Mouse (Mus musculus): ENCODE measurements around the gene Apoa2. TPM values are rescaled to one million over a fixed set of nuclear protein-coding genes. Genes with fewer than 3 reads are reported as not detected.

Gene Apoa2
- polyA plus RNA-seq, 1 experiment from 2014 or later: 55.4 TPM

DNA sequence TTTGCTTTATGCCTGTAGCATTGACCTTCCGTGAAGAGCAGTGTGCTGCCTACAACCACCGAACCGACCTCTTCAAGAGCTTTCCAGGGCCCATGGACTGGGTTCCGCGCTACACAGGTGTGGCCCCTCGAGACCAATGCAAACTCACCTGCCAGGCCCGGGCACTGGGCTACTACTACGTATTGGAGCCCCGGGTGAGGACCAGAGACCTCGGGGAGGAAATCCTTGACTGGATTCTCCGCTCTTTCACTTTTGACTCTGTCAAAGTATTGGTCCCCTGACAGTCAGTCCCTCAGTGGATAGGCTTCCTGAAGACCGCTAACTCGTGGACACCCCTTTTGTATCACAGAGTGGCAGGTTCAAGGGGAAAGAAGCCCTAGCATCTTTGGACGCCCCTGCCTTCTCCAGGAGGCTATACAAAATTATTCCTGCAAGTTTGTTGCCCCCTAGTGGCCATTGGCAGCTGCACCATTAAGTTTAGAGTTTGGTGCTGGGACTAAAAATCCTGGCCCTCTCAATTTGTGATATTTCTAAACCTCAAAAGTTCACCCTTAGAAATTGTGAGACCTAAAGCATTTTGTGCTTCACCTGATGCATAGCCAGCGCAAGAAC lies 32.2 kb downstream of the Apoa2 start:
- 62% methylated on average over 15 of the region's 15 CpGs for WGBS (ENCODE audit: insufficient replicate concordance)
- H3K4me3 ChIP-seq (ENCODE audit: low read depth, low read length): no peak overlapping the region
- H3K4me1 ChIP-seq (ENCODE audit: control insufficient read depth, insufficient read depth, low read length): peaks cover 6% of the 10 kb centered on the region; the same call in 1 of the 2 replicates
- no peak overlapping the region for H3K9ac ChIP-seq (ENCODE audit: low read depth, low read length)
- H3K4me2 ChIP-seq: no peak overlapping the region
- no peak overlapping the region for H3K27ac ChIP-seq (ENCODE audit: low read depth, low read length)
- no peaks in the 10 kb centered on the region for H3K36me3 ChIP-seq (ENCODE audit: control insufficient read depth, insufficient read depth, low read length)
- no peaks in the 10 kb centered on the region for H3K27me3 ChIP-seq (ENCODE audit: control insufficient read depth, insufficient read depth, low read length)
- ATAC-seq (replicated peaks; ENCODE audit: insufficient number of reproducible peaks, low FRiP score, low TSS enrichment): no peak
- H3K9me3 ChIP-seq (replicated peaks; ENCODE audit: control insufficient read depth, low read length): no peaks in the 10 kb centered on the region

DNA sequence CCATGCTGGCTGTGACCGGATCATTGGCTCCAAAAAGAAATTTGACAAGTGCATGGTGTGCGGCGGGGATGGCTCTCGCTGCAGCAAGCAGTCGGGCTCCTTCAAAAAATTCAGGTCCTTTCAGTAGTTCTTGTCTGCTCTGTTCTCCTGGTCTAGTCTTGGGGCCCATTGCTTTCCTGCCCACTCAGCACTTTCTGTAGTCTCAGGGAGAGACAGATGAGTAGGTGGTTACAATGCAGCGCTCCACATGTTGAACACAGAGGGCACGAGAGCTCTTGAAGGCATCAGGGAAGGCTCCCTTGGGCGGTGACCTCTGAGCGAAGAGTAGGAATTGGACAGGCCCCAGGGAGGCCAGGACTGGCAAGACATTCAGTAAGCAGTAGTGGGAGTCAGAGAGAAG lies 32.9 kb downstream of the Apoa2 start:
- Histone ChIP-seq H3K27ac (ENCODE audit: low read depth, low read length) (no peak overlapping the region), H3K9me3 (replicated peaks; ENCODE audit: control insufficient read depth, low read length) (no peaks in the 10 kb centered on the region), H3K27me3 (ENCODE audit: control insufficient read depth, insufficient read depth, low read length) (no peaks in the 10 kb centered on the region), H3K36me3 (ENCODE audit: control insufficient read depth, insufficient read depth, low read length) (no peaks in the 10 kb centered on the region), H3K4me2 (no peak overlapping the region), H3K9ac (ENCODE audit: low read depth, low read length) (no peak overlapping the region), H3K4me1 (ENCODE audit: control insufficient read depth, insufficient read depth, low read length) (peaks cover 3% of the 10 kb centered on the region; the same call in 1 of the 2 replicates), H3K4me3 (ENCODE audit: low read depth, low read length) (no peak overlapping the region)
- 84% methylated on average over 9 of the region's 9 CpGs for WGBS (ENCODE audit: insufficient replicate concordance)
- no peak for ATAC-seq (replicated peaks; ENCODE audit: insufficient number of reproducible peaks, low FRiP score, low TSS enrichment)

DNA sequence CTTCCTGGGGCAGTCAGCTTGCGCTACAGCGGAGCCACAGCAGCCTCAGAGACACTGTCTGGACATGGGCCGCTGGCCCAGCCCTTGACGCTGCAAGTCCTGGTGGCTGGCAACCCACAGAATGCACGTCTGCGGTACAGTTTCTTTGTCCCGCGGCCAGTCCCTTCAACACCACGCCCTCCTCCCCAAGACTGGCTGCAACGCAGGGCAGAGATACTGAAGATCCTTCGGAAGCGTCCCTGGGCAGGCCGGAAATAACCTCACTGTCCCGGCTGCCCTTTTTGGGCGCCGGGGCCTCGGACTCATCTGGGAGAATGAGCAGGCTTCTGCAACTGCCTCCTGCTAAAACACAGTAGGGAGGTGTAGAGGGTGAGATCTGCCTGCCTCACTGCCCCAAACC lies 34.1 kb downstream of the Apoa2 start:
- peak overlapping the region; percentile 11 for H3K4me2 ChIP-seq
- no peak for ATAC-seq (replicated peaks; ENCODE audit: insufficient number of reproducible peaks, low FRiP score, low TSS enrichment)
- H3K27me3 ChIP-seq (ENCODE audit: control insufficient read depth, insufficient read depth, low read length): no peaks in the 10 kb centered on the region
- H3K36me3 ChIP-seq (ENCODE audit: control insufficient read depth, insufficient read depth, low read length): no peaks in the 10 kb centered on the region
- peak overlapping the region; percentile 54 for H3K9ac ChIP-seq (ENCODE audit: low read depth, low read length)
- H3K4me1 ChIP-seq (ENCODE audit: control insufficient read depth, insufficient read depth, low read length): peaks cover 6% of the 10 kb centered on the region; the same call in 1 of the 2 replicates
- no peak overlapping the region for H3K4me3 ChIP-seq (ENCODE audit: low read depth, low read length)
- WGBS (ENCODE audit: insufficient replicate concordance): 53% methylated on average over 17 of the region's 17 CpGs
- no peak overlapping the region for H3K27ac ChIP-seq (ENCODE audit: low read depth, low read length)
- no peaks in the 10 kb centered on the region for H3K9me3 ChIP-seq (replicated peaks; ENCODE audit: control insufficient read depth, low read length)

DNA sequence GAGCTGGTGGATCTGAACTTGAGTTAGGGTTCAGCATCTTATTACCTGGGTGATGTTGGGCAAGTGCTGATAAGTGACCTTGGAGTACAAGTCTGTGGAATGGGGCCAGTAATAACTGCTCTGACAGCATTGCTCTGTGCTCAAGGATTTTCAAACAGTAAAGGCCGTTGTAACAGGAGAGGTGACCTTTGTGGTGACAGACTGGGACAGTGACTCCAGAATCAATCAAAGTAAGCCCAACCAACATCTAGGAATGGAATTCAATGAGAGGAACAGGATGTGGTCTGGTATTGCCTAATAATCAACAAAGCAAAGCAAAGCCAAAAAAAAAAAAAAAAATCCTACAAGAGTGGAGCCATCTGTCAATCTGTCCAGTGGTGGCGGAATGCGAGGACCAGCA lies 35.5 kb downstream of the Apoa2 start:
- no peak overlapping the region for H3K27ac ChIP-seq (ENCODE audit: low read depth, low read length)
- H3K4me2 ChIP-seq: no peak overlapping the region
- no peak overlapping the region for H3K9ac ChIP-seq (ENCODE audit: low read depth, low read length)
- 71% methylated on average over 3 of the region's 3 CpGs for WGBS (ENCODE audit: insufficient replicate concordance)
- ATAC-seq (replicated peaks; ENCODE audit: insufficient number of reproducible peaks, low FRiP score, low TSS enrichment): no peak
- H3K4me3 ChIP-seq (ENCODE audit: low read depth, low read length): no peak overlapping the region
- H3K9me3 ChIP-seq (replicated peaks; ENCODE audit: control insufficient read depth, low read length): no peaks in the 10 kb centered on the region
- peaks cover 6% of the 10 kb centered on the region; the same call in 1 of the 2 replicates for H3K4me1 ChIP-seq (ENCODE audit: control insufficient read depth, insufficient read depth, low read length)
- no peaks in the 10 kb centered on the region for H3K36me3 ChIP-seq (ENCODE audit: control insufficient read depth, insufficient read depth, low read length)
- H3K27me3 ChIP-seq (ENCODE audit: control insufficient read depth, insufficient read depth, low read length): no peaks in the 10 kb centered on the region

DNA sequence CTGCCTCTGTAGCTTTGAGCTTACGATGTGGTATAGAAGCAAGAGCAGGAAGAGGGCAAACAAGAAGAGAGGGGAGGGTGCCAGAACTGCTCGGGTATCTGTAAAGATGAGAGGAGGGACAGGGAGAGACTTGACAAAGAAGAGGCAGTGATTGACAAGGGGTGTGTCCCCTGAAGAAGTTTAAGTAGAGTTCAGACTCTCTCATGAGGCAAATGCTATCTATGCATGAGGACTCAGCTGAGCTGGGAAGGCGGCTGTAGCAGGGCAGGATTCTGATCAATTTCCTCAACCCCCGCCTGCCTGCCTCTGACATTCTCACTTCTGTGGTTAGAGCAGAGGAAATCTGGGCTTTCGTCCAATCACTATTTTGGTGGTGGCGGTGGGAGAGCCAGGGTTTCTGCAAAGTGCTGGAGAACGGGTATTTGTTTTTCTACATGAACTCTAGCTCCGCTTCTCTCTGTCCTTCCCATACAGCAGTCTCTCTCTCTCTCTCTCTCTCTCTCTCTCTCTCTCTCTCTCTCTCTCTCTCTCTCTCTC lies 37.8 kb downstream of the Apoa2 start:
- H3K27me3 ChIP-seq (ENCODE audit: control insufficient read depth, insufficient read depth, low read length): no peaks in the 10 kb centered on the region
- peak overlapping the region; percentile 36 for H3K4me3 ChIP-seq (ENCODE audit: low read depth, low read length)
- H3K36me3 ChIP-seq (ENCODE audit: control insufficient read depth, insufficient read depth, low read length): no peaks in the 10 kb centered on the region
- WGBS (ENCODE audit: insufficient replicate concordance): 4% methylated on average over 8 of the region's 8 CpGs
- peaks cover 6% of the 10 kb centered on the region; the same call in 1 of the 2 replicates for H3K4me1 ChIP-seq (ENCODE audit: control insufficient read depth, insufficient read depth, low read length)
- H3K4me2 ChIP-seq: peak overlapping the region; percentile 62
- ATAC-seq (replicated peaks; ENCODE audit: insufficient number of reproducible peaks, low FRiP score, low TSS enrichment): peak; percentile 51
- peak overlapping the region; percentile 68 for H3K9ac ChIP-seq (ENCODE audit: low read depth, low read length)
- no peaks in the 10 kb centered on the region for H3K9me3 ChIP-seq (replicated peaks; ENCODE audit: control insufficient read depth, low read length)
- peak overlapping the region; percentile 46 for H3K27ac ChIP-seq (ENCODE audit: low read depth, low read length)

DNA sequence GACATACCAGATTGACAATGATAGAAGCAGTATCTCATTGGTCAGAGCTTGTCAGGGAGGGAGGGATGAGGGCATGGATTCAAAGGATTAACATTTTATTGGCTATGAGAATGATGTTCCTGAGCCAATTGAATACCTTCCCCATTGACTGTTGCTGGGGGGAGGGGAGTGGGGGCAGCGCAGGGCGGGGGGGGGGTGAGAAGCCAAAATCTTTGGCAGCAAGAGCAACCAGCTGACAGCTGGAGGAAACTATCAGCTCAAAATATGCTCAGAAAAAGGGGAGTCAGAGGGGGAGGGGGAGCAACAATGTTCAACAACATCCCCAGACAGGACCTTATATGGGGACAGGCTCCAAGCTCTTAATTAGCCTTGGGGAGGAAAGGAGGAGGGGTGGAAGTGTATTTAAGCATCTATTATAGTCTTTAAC lies 38.3 kb downstream of the Apoa2 start:
- Histone ChIP-seq H3K9ac (ENCODE audit: low read depth, low read length) (0 out of 2 replicates have a peak overlapping the region, but pooled peaks have one; percentile 24), H3K9me3 (replicated peaks; ENCODE audit: control insufficient read depth, low read length) (no peaks in the 10 kb centered on the region), H3K36me3 (ENCODE audit: control insufficient read depth, insufficient read depth, low read length) (no peaks in the 10 kb centered on the region), H3K4me2 (peak overlapping the region; percentile 62), H3K4me3 (ENCODE audit: low read depth, low read length) (peak overlapping the region; percentile 36; the same call in 1 of the 2 replicates), H3K4me1 (ENCODE audit: control insufficient read depth, insufficient read depth, low read length) (peaks cover 6% of the 10 kb centered on the region; the same call in 1 of the 2 replicates), H3K27me3 (ENCODE audit: control insufficient read depth, insufficient read depth, low read length) (no peaks in the 10 kb centered on the region), H3K27ac (ENCODE audit: low read depth, low read length) (peak overlapping the region; percentile 46)
- 5% methylated on average over 2 of the region's 2 CpGs for WGBS (ENCODE audit: insufficient replicate concordance)
- peak; percentile 72 for ATAC-seq (replicated peaks; ENCODE audit: insufficient number of reproducible peaks, low FRiP score, low TSS enrichment)

DNA sequence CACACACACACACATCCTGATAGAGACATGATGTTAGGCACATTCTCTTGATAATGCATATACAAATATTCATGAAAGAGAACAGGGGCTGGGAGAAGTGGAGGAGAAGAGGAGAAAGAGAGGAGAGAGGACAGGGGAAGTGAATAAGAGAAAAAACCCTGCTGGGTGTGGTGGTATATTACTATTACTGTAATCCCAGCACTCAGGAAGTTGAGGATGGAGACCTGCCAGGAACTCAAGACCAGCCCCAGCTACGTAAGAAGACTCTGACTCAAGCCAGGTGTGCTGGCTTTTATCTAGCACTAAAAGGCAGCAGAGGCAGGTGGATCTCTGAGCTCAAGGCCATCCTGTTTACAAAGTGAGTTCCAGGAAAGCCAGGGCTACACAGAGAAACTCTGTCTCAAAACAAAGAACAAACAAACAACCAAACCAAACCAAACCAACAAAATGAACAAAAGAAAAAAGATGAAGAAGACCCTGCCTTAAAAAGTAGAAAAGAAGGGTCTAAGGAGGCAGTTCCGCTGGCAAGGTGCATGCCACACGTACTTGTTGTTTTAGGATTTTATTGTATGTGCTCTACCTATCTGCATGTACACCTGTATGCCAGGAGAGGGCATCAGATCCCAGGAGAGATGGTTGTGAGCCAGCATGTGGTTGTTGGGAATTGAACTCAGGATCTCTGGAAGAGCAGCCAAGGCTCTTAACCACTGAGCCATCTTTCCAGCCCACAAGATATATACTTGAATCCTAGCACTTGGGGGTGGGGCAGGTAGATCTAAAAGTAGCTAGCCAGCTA lies 39.0 kb downstream of the Apoa2 start:
- 0 out of 2 replicates have a peak overlapping the region, but pooled peaks have one; percentile 24 for H3K9ac ChIP-seq (ENCODE audit: low read depth, low read length)
- WGBS (ENCODE audit: insufficient replicate concordance): 80% methylated on average over 3 of the region's 3 CpGs
- H3K4me1 ChIP-seq (ENCODE audit: control insufficient read depth, insufficient read depth, low read length): peaks cover 6% of the 10 kb centered on the region; the same call in 1 of the 2 replicates
- H3K27me3 ChIP-seq (ENCODE audit: control insufficient read depth, insufficient read depth, low read length): no peaks in the 10 kb centered on the region
- no peak overlapping the region for H3K4me3 ChIP-seq (ENCODE audit: low read depth, low read length)
- peak overlapping the region; percentile 62; the same call in 1 of the 2 replicates for H3K4me2 ChIP-seq
- peak overlapping the region; percentile 46 for H3K27ac ChIP-seq (ENCODE audit: low read depth, low read length)
- no peaks in the 10 kb centered on the region for H3K36me3 ChIP-seq (ENCODE audit: control insufficient read depth, insufficient read depth, low read length)
- no peaks in the 10 kb centered on the region for H3K9me3 ChIP-seq (replicated peaks; ENCODE audit: control insufficient read depth, low read length)
- no peak for ATAC-seq (replicated peaks; ENCODE audit: insufficient number of reproducible peaks, low FRiP score, low TSS enrichment)

DNA sequence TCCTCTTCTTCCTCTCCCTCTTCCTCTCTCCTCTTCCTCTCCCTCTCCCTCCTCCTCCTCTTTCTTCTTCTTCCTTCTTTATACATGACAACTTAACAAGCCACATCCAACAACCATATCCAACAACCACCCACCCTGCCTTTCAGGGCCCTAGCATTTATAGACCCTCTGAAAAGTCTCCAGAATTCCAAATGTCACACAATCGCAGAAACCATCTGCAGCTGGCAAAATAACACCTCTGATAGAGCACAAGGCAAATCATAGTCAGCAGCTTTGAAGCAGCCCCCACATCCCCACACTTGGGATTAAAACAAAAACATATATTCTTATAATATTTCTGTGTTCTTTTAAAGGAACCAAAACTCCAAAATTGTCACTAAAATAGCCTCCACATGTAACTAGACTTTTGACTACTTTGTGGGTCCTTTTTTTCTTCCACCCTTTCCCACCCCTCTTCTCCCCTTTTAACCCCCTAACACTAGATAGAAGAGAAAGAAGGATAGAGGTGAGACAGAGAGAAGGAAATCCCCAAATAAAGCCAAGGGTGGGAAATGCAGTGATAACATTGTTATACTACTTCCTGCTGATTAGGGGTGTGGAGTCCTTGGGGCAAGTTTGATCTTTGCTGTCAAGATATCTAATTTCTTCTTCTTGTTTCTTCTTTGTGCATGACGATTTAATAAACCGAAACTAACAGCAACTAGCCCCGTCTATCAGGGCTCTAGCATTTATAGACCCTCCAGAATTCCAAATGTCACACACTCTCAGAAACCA lies 41.3 kb downstream of the Apoa2 start:
- ATAC-seq (replicated peaks; ENCODE audit: insufficient number of reproducible peaks, low FRiP score, low TSS enrichment): no peak
- no peak overlapping the region for H3K27ac ChIP-seq (ENCODE audit: low read depth, low read length)
- H3K4me3 ChIP-seq (ENCODE audit: low read depth, low read length): no peak overlapping the region
- no peaks in the 10 kb centered on the region for H3K9me3 ChIP-seq (replicated peaks; ENCODE audit: control insufficient read depth, low read length)
- no peak overlapping the region for H3K9ac ChIP-seq (ENCODE audit: low read depth, low read length)
- WGBS (ENCODE audit: insufficient replicate concordance): 56% methylated on average over 4 of the region's 4 CpGs
- no peak overlapping the region for H3K4me2 ChIP-seq
- H3K27me3 ChIP-seq (ENCODE audit: control insufficient read depth, insufficient read depth, low read length): no peaks in the 10 kb centered on the region
- peaks cover 12% of the 10 kb centered on the region for H3K4me1 ChIP-seq (ENCODE audit: control insufficient read depth, insufficient read depth, low read length)
- H3K36me3 ChIP-seq (ENCODE audit: control insufficient read depth, insufficient read depth, low read length): no peaks in the 10 kb centered on the region

All from heart, embryonic 11.5 days (tissue).